Comparison of ENCODE assay signal across 21 mouse cellular contexts in the genomic region with DNA sequence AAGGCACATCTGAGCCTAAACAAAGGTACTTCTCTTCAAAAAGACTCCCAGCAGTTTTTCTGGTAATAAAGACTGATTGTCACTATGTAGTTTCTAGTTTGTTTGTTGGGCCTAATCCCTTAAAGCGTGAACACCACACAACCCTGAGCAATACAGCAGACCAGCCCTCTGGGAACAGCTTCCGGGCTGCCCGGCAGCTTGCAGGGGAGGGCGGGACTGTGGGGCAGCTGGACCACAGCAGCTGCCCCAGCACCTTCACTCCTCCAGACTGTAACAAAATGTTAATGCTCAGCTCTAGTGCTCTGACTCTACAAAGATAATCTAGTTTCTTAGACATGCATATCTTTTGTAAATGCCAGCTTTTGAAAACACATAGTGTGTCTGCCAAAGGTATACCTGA. TPM values are rescaled to one million over a fixed set of nuclear protein-coding genes. Genes with fewer than 3 reads are reported as not detected.
DNase-seq lines count a peak whose midpoint lies in the region; ATAC-seq and TF ChIP-seq lines count a peak whose summit lies in the region.
"Had no signal": no experiment of that assay in that cellular context is flagged by ENCODE, and none has a peak within 500 bp of the region (broad histone marks: within the 10 kb centered on the region; RNA-seq: fewer than 3 reads in every experiment).

No protein-coding gene starts in this region.

- peak overlapping the region; percentile 39 for H3K4me2 ChIP-seq in liver, embryonic 11.5 days
- H3K4me2 ChIP-seq in liver, postnatal 0 days (ENCODE audit: low read depth, low read length) = peak overlapping the region; percentile 45
- H3K4me2 ChIP-seq: embryonic facial prominence, embryonic 15.5 days; hindbrain, embryonic 15.5 days; limb, embryonic 12.5 days; neural tube, embryonic 13.5 days had no signal

- TF ChIP-seq EP300 in liver, postnatal 0 days (IDR thresholded peaks at IDR 0.05; ENCODE audit: low read depth) = no peak

- H3K27ac ChIP-seq in liver, embryonic 11.5 days (ENCODE audit: low read depth, low read length) = peak overlapping the region; percentile 56
- 0 out of 2 replicates have a peak overlapping the region, but pooled peaks have one; percentile 23 for H3K27ac ChIP-seq in liver, postnatal 0 days (ENCODE audit: low read depth)
- H3K27ac ChIP-seq: embryonic facial prominence, embryonic 15.5 days; forebrain, embryonic 10.5 days; heart, embryonic 10.5 days; hindbrain, embryonic 15.5 days; limb, embryonic 12.5 days; neural tube, embryonic 13.5 days had no signal

- ATAC-seq in G1E (ENCODE audit: extremely low read depth, insufficient number of reproducible peaks, low FRiP score, poor library complexity, severe bottlenecking) = 0 out of 2 replicates have a peak, but pooled peaks have one; percentile 18
- no peak for ATAC-seq in liver, embryonic 11.5 days (replicated peaks; ENCODE audit: low FRiP score)
- ATAC-seq in liver, postnatal 0 days = no peak
- no peak for ATAC-seq in megakaryocyte progenitor cell, adult 5-6 weeks (replicated peaks; ENCODE audit: poor library complexity)

- 30% methylated on average over 4 of the region's 4 CpGs for WGBS in liver, embryonic 11.5 days
- WGBS in liver, postnatal 0 days (ENCODE audit: insufficient replicate concordance) = 24% methylated on average over 4 of the region's 4 CpGs

- H3K4me1 ChIP-seq in G1E (ENCODE audit: insufficient read depth, low read depth, low read length) = peaks cover 96% of the 10 kb centered on the region
- peaks cover 82% of the 10 kb centered on the region for H3K4me1 ChIP-seq in liver, embryonic 11.5 days (replicated peaks; ENCODE audit: control insufficient read depth, insufficient read depth, low read length)
- peaks cover 64% of the 10 kb centered on the region for H3K4me1 ChIP-seq in liver, postnatal 0 days (ENCODE audit: insufficient read depth)
- H3K4me1 ChIP-seq: hindbrain, embryonic 15.5 days had no signal

- DNase-seq in heart, adult 11 months = peak; percentile 65
- no peak for DNase-seq in heart, postnatal 4 days
- no peak for DNase-seq in G1E (ENCODE audit: low spot score)
- DNase-seq in liver, embryonic 11.5 days (ENCODE audit: low spot score) = no peak
- no peak for DNase-seq in liver, postnatal 0 days
- no peak for DNase-seq in kidney, postnatal 4 days
- DNase-seq: adrenal gland, postnatal 25 days; cerebellum, adult 8-10 months; kidney, adult 9 months; kidney, postnatal 14 days; lung, adult 2 months; lung, postnatal 14 days; retina, postnatal 1 day; right cerebral cortex, postnatal 25 days had no signal

- H3K9me3 ChIP-seq in G1E (replicated peaks) = no peaks in the 10 kb centered on the region
- H3K9me3 ChIP-seq in liver, embryonic 11.5 days (ENCODE audit: control insufficient read depth, low read length) = no peaks in the 10 kb centered on the region
- H3K9me3 ChIP-seq in liver, postnatal 0 days (ENCODE audit: low read length) = no peaks in the 10 kb centered on the region
- H3K9me3 ChIP-seq: embryonic facial prominence, embryonic 15.5 days; forebrain, embryonic 10.5 days; heart, embryonic 10.5 days; hindbrain, embryonic 15.5 days; limb, embryonic 12.5 days; neural tube, embryonic 13.5 days had no signal

- TF ChIP-seq CTCF in G1E (IDR thresholded peaks at IDR 0.05; ENCODE audit: low read depth, low read length) = no peak
- no peak for TF ChIP-seq CTCF in liver, postnatal 0 days (IDR thresholded peaks at IDR 0.05; ENCODE audit: low read depth)

- peak overlapping the region; percentile 58; the same call in 1 of the 2 replicates for H3K4me3 ChIP-seq in G1E (ENCODE audit: low read depth, low read length)
- H3K4me3 ChIP-seq in liver, embryonic 11.5 days (ENCODE audit: low read depth, low read length) = no peak overlapping the region
- H3K4me3 ChIP-seq in liver, postnatal 0 days (ENCODE audit: low read depth, low read length) = no peak overlapping the region
- H3K4me3 ChIP-seq: embryonic facial prominence, embryonic 15.5 days; forebrain, embryonic 10.5 days; heart, embryonic 10.5 days; hindbrain, embryonic 15.5 days; limb, embryonic 12.5 days; neural tube, embryonic 13.5 days had no signal

- no peaks in the 10 kb centered on the region for H3K27me3 ChIP-seq in G1E (ENCODE audit: insufficient read depth, low read length)
- no peaks in the 10 kb centered on the region for H3K27me3 ChIP-seq in liver, embryonic 11.5 days (replicated peaks; ENCODE audit: control insufficient read depth, insufficient read depth, low read length)
- H3K27me3 ChIP-seq in liver, postnatal 0 days (ENCODE audit: insufficient read depth, low read length) = no peaks in the 10 kb centered on the region
- H3K27me3 ChIP-seq: embryonic facial prominence, embryonic 15.5 days; hindbrain, embryonic 15.5 days; neural tube, embryonic 13.5 days had no signal

- H3K9ac ChIP-seq in liver, embryonic 11.5 days (ENCODE audit: low read depth, low read length) = no peak overlapping the region
- H3K9ac ChIP-seq in liver, postnatal 0 days (replicated peaks) = no peak overlapping the region
- H3K9ac ChIP-seq: embryonic facial prominence, embryonic 15.5 days; hindbrain, embryonic 15.5 days; limb, embryonic 12.5 days; neural tube, embryonic 13.5 days had no signal

- peaks cover 22% of the 10 kb centered on the region for H3K36me3 ChIP-seq in G1E (replicated peaks)
- H3K36me3 ChIP-seq in liver, embryonic 11.5 days (ENCODE audit: control insufficient read depth, insufficient read depth, low read length) = no peaks in the 10 kb centered on the region
- no peaks in the 10 kb centered on the region for H3K36me3 ChIP-seq in liver, postnatal 0 days (replicated peaks; ENCODE audit: insufficient read depth, low read length)
- H3K36me3 ChIP-seq: embryonic facial prominence, embryonic 15.5 days; forebrain, embryonic 10.5 days; heart, embryonic 10.5 days; hindbrain, embryonic 15.5 days; limb, embryonic 12.5 days; neural tube, embryonic 13.5 days had no signal

RNA-seq across cellular contexts. Expression of gene Pip4k2a, which starts 42.9 kb away (rescaled TPM):
- total RNA-seq in heart, postnatal 4 days (2021) = 1 to 10 TPM; 7.9 to 8.1 TPM
- 102 and 173 TPM in 2 replicates for total RNA-seq in G1E (2014; fragmentation: Nextera tagmentation)
- 56.5 and 72.3 TPM in 2 replicates for total RNA-seq in G1E (2017)
- polyA plus RNA-seq in G1E (2012) = 21.1 and 33.9 TPM in 2 replicates
- polyA plus RNA-seq in liver, embryonic 11.5 days (2014; fragmentation: Nextera tagmentation; extraction: Ambion mirVana) = 20.1 and 20.5 TPM in 2 replicates
- polyA plus RNA-seq in liver, postnatal 0 days (2015; fragmentation: Nextera tagmentation; extraction: Ambion mirVana) = 6.7 and 8.0 TPM in 2 replicates
- total RNA-seq in megakaryocyte progenitor cell, adult 5-6 weeks (2015) = 47.3 and 62.2 TPM in 2 replicates
- total RNA-seq in megakaryocyte progenitor cell, adult 5-6 weeks (2017) = 23.2 and 23.5 TPM in 2 replicates

RNA-seq across cellular contexts. Expression of gene 4930426L09Rik, which starts 43.1 kb away (rescaled TPM):
- total RNA-seq in heart, postnatal 4 days (2021) = under 1 TPM; 0.36 to 0.48 TPM
- 8.7 and 13.8 TPM in 2 replicates for total RNA-seq in G1E (2014; fragmentation: Nextera tagmentation)
- total RNA-seq in G1E (2017) = 1.6 and 2.0 TPM in 2 replicates
- polyA plus RNA-seq in G1E (2012) = 0.23 and 0.36 TPM in 2 replicates
- 0.21 and 0.48 TPM in 2 replicates for polyA plus RNA-seq in liver, embryonic 11.5 days (2014; fragmentation: Nextera tagmentation; extraction: Ambion mirVana)
- 0.21 and 0.24 TPM in 2 replicates for polyA plus RNA-seq in liver, postnatal 0 days (2015; fragmentation: Nextera tagmentation; extraction: Ambion mirVana)
- total RNA-seq in megakaryocyte progenitor cell, adult 5-6 weeks (2015) = 1.2 and 1.4 TPM in 2 replicates
- total RNA-seq in megakaryocyte progenitor cell, adult 5-6 weeks (2017) = 0.17 TPM in 1 of 2 replicates, not detected in the other
